Mouse (Mus musculus): ENCODE data around the gene Bbs2.
"Not testable (repeated sequence)": the region's sequence is repeated elsewhere in the genome, so short reads cannot be mapped to it uniquely, and the experiment has no call there.

The Bbs2 gene

DNA sequence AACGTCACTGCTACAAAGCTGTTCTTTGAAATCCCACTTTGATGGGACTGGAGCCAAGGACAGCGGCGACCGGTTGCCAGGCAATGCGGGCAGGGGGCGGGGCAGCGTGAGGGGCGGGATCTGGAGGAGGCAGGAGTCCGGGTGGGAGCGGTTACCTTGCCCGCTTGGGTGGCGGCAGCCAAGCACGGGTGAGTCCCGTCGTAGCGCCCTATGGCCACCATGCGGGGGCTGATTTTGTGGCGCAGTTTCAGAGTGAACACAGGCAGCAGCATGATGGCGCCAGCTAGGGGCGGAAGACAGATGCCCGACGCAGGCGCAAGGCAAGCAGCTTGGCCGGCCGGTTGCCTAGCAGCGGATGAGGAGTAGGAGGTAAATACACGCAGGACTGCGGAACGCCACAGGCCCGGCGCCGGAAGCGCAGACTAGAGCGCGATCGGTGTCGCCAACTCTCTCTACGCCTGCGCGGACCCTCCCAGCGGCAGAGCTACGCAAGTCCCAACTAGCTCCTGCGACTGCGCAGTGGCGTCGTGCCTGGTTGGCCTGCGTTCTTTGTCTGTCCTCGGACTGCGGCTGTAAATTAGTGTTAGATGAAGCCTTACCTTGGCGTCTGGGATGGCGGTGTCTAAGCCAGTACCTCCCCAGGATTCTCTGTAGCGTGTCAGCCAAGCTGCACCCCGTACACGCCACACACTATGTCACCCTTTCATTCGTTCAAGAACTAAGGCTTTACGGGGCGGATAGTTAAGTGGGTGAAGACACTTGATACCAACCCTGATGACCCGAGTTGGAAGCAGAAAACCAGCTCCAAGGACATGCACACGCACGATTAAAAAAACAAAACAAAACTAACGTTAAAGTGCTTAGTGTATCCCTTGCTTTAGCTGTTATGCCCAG lies at the start of gene Bbs2:
TSS of gene Bbs2 (minus strand) at position 848 of the 894 bp plus-strand sequence.
- peak; percentile 99 to 100 for DNase-seq

DNA sequence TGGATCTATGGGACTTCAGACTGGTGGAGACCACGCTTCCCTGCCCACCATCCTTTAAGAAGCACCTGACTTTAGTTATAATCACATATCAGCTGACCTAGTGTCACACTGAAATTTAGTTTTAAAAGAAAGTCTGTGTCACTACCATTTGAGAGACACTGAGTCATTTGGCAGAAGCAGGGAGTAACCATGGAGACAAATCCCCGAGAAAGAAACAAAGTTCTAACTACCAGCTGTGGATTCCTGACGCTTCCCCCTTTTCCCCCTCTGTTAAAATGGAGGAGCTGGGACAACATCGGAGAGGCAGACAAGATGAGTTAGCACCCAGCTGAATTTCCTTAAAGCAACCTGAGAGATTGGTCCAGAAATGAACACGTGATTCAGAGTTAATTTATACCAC lies 49.5 kb upstream of the Bbs2 start:
- DNase-seq: no peak

DNA sequence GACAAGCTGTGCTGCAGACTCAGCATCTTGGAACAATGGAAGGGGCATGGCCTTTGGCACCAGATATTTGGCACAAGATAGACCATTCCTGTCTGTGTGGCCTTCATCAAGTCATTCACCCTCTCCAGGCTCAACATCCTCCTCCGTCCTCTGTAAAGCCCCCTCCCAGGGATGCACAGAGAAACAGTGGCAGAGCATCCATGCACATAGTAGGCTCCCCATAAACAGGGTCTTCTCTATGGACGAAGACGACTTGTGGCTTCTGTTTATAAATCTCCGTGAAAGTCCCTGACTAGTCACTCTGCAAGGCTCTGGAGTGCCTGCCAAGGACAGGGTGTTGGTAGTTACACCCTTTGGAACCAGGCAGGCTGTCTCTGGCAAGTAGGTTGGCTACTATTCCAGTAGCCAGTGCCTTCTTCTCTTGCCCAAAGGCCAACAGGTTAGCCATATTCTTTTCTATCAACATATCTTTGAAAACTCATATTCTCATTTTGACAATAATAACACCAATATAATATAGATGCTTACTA lies 41.6 kb upstream of the Bbs2 start:
- DNase-seq: no peak

DNA sequence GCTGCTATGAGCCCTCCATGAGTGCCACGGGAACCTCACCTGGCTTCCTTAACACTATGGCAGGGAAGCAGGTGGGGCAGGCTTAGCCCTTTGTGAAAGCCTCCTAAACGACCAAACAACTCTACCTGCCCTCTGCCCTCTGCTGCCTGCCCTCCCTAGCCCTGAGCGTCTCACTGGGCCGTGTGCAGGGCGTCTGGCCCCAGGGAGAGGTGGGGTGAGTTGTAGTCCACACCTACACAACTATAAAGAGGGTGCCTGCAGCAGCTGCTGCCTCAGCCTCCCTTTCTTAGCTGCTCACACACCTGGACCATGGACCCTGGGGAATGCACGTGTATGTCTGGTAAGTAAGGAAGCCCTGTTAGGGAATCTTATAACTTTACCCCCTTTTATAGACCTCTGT lies 38.2 kb upstream of the Bbs2 start, which contains the start of gene Mt4:
TSS of gene Mt4 (plus strand) at position 265 of the 400 bp plus-strand sequence.
- DNase-seq: no peak

DNA sequence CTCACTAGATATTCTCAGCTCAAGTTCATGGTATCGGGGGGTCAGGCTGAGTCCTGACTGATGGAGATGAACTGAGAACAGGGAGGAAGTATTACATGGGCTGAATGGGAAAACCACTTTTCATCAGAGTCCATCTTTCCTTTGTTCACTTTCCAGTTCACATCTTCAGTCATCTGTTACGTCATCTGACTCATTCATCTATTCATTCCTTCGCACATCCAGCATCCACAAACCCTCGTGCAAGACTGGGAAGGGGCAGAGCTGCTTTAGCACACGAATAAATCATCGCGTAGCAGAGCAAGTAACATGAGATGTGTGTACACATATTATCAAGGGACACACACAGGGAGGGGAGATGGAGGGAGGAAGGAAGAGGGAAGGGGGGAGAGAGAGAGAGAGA lies 37.5 kb upstream of the Bbs2 start:
- DNase-seq: no peak

DNA sequence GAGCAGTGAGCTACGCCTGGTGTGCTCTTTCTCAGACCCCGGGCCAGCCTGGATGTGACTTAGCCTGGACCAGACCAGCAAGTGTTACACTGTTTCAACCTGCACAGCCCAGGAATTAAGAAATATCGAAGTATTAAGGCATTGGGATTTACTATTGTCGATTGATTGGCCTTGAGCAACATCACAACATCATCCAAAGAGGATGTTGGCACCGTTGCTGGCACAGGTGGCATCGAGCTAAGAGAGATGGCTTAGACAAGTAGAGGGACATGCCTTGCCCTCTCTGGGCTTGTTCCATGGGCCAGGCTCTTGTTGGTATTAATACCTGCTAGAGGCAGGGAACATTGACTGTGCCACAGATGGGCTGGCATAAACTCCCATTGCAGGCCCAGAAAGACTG lies 36.8 kb upstream of the Bbs2 start:
- DNase-seq: peak in 1 of 2 experiments; percentile 21

DNA sequence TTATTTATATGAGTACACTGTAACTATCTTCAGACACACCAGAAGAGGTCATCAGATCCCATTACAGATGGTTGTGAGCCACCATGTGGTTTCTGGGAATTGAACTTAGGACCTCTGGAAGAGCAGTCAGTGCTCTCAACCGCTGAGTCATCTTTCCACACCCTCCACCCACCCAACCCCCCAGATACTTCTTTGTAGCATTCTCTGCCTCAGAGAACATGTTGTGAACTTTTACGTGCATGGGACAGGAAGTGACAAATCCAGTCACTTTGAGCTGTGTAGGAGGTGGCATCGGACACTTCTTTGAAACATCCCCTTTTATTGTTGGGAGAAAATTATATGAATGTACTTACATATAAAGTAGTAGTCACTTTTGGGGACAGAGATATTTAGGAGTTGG lies 35.9 kb upstream of the Bbs2 start:
- DNase-seq: not testable (repeated sequence)

DNA sequence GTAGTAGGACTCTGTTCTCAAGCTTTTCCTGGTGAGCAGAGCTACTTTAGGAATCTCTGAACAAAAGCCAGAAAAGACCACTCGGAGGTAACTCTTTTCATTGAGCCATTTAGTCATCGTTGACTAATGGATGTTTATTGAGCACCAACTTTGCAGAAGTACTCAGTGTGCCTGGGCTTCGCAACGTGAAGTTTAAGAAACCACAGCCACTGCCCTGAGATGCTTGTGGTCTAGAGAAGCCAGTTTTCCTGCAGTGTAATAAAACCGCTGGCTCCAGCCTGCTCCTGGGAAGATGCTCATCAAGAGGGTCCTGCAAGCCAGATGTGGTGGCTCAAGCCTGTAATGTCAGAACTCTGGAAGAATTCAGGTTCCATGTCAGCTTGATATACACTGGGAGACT lies 33.4 kb upstream of the Bbs2 start:
- no peak for DNase-seq

DNA sequence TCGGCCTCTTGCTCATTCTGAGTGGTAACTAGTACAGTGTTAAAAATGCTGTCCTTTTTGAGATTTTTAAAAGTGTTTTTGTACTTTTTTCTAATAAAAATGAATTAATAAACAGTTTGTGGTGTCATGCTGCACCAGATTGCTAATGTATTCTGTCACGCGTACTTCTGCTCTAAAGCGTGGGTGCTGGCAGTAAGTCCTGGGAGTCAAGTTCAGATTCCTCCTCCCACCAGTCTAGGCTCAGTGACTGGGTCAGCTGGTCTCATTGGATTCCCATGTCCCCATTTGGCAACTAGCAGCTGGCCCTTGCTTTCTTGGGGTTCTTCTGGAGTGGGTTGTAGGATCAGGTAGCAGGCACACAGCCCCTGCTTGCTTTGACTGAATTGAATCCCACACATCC lies 31.4 kb upstream of the Bbs2 start:
- DNase-seq: no peak

DNA sequence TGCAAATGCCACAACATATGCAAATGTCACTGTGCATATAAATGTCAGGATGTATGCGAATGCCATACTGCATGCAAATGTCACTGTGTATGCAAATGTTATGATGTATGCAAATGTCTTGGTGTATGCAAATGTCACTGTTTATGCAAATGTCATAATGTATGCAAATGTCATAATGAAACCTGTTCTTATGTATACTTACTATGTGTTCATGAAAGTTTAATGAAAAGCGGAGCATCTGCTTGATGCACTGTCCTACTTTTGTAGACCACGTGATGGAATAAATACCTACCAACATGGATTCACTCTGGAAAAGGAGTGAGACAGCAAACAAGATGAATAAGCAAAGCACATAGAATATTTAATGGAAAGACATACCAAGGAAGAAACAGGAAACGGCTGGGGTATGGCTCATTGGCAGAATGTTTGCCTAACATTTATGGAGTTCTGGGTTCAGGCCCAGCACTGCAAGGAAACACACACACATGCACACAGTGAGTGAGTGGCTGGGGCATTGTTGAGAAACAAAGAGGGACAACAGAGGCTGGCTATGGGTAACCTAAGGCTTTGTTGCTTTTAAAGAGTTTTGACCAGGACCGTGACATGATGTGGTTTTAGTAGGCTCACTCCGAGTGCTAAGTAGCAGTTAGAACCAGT lies 30.5 kb upstream of the Bbs2 start:
- DNase-seq: no peak

DNA sequence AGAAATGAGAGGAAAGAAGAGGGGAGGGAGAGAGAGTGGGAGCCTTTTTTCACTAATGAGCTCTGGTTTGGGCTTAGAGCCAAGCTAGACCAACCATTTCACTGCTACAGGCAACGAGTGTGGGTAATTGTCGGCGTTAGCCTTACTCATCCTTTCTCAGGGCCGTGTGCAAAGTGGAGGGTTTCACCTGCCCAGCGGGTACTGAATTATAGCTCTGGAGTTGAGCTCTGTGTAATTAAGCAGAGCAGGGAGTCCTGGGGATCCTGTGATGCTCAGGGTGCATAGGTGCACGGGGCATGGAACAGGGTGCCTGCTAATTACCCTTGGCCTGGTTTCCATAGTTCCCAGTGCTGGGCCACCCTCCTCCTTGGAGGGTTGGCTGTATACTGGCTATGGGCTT lies 29.0 kb upstream of the Bbs2 start:
- no peak for DNase-seq

DNA sequence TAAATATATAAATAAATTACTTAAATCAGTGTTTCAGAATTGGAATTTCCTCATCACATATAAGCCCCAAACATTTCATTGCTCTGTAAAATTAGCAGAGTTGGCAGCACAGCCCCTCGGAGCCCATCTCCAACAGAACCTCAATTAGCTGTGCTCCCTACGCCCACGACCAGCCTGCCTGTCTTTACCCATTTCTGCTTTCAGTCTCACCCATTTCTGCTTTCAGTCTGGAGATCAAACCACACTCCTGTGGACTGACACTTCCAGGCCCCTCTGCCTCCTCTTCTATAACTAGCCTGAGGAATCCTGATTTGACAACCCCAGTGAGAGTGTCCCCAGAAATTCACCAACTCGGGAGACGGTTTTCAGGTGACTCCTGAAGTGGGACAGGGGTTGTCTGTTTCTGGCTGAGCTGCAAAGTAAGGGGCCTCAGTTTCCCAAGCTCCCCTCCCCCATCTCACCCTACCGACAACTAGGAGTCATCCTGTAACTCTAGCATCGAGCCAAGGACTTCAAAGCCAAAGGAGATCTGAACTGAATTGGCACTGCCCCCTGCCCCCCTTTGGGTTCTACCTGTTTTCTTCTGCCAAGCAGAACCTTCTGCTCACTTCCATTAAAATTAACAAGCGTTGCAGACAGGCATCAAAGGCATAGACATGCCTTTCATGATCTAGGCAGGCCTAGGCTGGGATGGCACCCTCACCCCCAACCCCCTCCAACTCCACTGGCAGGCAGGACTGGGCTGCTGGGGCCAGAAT lies 24.2 kb upstream of the Bbs2 start:
- DNase-seq: peak; percentile 57 to 60

DNA sequence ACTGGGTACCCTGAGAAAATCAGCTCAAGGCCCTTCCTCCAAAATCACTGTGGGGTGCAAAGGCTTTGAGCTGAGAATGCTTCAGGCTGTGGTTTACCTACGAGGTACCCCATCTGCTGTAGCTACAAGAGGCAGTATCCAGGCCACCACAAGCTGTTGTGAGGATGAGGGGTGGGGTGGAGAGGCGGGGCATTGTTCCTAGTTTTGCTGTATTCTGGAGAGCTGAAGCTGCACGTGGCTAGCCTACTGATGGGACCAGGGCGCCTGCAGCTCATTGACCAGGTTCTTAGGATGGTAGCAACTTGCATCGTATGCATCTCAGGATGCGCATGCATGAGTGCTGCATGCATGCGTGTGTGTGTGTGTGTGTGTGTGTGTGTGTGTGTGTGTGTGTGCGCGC lies 22.9 kb upstream of the Bbs2 start:
- peak in 1 of 2 experiments; percentile 29 for DNase-seq

DNA sequence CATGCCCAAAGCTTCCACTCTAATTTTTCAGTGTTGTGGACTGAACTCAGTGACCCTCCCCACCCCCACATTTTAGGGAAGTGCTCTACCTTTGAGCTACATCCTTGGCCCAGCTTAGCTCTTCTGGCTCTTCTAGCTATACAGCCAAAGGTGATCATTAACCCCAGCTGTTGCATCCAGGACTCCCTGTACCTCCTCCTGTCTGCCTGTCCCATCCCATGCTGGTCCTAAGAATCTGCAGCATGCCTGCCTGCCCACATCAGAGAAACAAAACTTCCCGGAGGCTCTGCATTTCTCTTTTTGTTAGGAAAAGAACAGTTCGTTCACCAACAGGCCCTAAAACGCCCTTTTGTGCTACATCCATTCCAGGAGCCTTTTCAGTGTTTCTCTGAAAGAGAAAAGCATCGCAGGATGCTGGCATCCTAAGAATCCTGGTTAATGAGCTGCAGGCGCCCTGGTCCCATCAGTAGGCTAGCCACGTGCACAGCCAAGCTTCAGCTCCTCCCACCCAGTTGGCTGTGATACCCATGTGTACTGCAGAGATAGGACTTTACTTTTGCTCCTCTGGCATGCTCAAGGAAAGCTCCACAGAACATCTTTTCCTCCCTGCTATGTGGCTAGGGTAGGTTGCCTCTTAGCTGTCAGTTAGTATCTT lies 20.2 kb upstream of the Bbs2 start:
- peak; percentile 24 to 58 for DNase-seq

DNA sequence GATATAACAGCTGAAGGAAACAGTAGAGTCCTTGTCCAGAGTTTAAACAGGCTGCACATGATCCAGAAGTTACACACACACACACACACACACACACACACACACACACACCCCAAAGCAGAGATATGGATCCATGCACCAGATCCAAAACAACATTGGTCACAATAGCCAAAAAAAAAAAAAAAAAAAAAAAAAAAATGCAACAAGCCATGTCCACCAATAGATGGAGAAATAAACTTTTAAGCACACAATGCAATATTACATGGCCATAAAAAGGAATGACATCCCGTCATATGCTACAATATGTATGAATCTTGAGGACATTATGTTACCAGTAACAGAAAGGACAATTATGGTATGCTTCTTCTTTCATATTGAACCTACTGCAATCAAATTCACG lies 15.2 kb upstream of the Bbs2 start:
- no peak for DNase-seq

DNA sequence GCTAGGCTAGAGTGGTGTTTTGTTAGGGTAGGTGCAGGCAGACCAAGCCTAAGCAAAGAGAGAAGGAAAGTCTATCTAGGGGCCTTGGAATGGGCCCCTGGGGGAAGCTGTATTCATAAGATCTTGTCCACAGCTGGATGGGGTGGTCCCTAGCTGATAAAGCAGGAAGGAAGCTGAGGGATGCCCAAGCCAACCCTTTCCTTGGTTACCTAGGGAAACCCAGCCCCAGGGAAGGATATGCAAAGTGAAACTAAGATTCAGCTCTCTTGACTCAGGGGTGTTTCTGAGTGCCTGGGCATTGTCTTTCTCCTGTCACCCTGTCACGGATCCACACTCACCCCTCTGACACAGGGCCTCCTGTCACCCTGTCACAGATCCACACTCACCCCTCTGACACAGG lies 14.7 kb upstream of the Bbs2 start:
- no peak for DNase-seq

DNA sequence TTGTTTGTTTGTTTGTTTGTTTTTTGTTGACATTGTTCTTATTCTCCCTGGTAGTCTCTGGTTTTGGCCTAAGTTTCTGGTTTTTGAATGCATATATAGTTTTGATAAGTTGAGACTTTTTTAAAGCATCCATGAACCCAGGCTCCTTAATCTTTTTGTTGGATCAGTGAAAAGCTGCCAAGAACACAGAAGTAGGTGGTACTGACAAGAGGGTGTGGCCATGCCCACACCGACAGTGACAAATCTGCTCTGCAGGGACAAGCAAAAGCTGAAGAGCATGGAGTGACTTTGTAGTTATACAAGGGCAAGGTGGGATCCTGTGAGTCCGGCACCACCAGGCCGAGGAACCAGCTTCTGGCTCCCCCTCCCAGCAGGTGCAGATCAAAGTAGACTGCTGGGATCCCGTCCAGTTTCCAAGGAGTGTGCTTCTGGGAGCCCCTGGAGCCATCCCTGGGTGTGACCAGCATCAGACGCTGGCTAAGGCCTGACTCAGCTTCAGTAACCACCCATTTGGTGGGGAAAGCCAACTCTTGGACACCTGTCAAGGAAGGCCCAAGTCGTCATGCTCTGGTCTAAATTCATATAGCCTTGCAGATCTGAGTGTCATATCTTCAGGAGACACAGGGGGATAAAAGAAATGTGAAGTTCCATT lies 11.9 kb upstream of the Bbs2 start:
- DNase-seq: no peak

DNA sequence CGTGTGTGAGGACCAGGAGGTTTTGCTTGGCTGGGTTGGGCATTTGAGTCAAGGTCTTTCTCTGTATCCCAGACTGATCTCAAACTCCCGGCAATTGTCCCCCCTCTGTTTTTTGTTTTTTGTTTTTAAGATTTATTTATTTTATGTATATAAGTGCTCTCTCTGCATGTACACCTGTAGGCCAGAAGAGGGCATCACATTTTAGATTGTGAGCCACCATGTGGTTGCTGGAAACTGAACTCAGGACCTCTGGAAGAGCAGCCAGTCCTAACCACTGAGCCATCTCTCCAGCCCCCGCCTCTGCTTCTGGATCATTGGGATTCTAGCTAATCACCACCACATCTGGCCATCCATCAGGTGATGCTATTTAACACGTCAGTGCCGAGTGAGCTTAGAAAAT lies 11.1 kb upstream of the Bbs2 start:
- DNase-seq: no peak

DNA sequence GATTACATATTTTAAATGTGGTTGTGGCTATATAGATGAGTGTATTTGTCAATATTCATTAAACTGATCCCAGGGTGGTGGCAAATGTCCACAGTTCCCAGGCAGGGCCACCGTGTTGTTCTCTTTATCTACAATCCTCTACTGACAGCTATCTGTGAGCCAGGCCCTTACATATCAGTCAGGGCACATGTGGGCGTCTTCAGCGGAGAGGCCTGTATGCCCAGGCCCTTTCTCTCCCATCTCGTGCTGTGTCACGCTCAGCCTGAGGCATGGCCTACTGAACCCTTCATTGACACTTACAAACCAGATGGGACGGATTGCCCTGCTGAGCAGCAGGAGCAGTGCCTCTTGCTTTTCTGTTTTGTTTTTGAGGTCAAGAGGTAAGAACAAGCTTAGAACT lies 10.7 kb upstream of the Bbs2 start:
- DNase-seq: no peak

DNA sequence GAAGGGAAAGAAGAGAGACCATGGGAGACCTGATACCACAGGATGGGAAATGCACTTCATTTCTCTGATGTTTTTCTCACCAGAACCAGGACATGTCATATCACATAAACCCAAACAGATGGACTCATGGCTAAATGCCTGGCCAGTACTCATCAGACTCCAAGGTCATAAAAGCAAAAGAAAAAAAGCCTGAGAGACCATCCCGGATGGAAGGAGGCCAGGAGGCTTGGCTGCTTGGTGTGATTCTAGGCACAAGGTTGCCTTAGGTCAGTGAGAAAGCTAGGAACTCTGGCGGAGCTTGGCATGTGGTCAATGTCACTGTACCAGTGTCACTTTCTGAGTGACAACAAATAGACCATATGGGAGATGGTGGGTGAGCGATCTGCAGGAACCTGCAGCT lies 9.1 kb upstream of the Bbs2 start:
- peak; percentile 67 to 68 for DNase-seq

DNA sequence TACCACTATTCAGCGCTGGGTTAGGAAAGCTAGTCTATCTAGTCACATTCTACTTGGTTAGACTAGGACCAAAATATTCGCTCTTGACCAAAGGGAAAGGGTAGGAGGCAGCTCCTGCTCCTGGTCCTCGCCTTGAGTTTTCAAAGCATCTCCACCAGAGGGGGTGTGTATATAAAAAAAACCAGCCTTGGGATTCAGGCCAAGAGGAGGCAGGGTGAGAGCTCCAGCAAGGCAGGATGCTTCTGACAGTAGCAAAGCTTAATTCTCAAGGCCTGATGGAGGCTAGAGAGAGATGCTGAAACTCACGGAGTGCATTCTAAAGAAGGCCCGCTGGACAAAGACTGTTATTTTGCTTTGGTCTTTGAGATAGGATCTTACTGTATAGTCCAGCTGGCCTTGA lies 5.4 kb upstream of the Bbs2 start:
- DNase-seq: peak; percentile 45 to 50

DNA sequence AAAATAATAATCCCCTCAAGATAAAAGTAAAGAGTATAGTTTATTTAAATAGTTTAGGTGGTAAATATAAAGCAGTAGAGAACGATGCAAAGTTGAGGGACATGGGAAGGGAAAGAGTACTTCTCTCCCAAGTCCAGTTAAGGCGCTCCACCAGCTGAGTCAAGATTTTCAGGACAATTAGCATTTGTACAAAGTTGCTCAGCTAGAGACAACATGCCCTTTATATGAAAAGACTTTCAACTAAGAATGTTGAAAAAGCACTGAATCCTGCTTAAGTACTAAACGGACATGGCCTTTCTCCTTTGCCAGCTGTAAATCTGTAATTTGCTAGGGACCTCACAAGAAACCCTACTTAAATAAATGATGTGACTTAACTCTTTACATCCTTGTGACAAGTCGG lies 268 bp upstream of the Bbs2 start:
- DNase-seq: no peak
